11 mouse cellular contexts compared by ENCODE assay signal in the genomic region with DNA sequence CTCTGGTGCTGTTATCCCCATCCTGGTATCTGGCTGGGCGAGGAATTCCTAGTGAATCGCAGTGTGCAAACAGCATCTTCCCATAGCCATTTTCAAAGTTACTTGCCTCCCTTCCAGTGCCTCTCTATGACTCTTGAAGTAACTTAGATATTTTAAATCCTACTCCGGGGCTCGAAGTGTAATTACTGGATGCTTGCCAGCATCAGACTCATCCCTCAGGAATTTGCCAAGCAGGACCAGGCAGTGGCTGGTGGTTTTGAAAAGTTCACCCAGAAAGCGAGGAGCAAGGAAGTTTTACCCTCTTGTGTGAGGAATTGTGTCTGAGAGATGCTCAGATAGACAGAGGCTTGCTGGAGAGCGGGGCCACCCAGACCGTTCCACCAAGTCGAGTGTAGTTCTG. TPM values are rescaled to one million over a fixed set of nuclear protein-coding genes. Genes with fewer than 3 reads are reported as not detected.
A peak's percentile ranks its signal among the peaks of the same experiment; 100 is the strongest.
DNase-seq lines count a peak whose midpoint lies in the region.
"Had no signal": no experiment of that assay in that cellular context is flagged by ENCODE, and none has a peak within 500 bp of the region (broad histone marks: within the 10 kb centered on the region; RNA-seq: fewer than 3 reads in every experiment).

No protein-coding gene starts in this region.

- peak; percentile 5 for DNase-seq in gastrocnemius, postnatal 14 days
- DNase-seq in gastrocnemius, adult 18-20 months (ENCODE audit: low spot score), result no peak
- DNase-seq in retina, postnatal 1 day, result peak; percentile 57
- no peak for DNase-seq in retina, embryonic 14.5 days (ENCODE audit: low spot score)
- DNase-seq in lung, adult 18-20 months, result peak; percentile 72 to 73
- DNase-seq in yolk sac, embryonic 10.5 days (ENCODE audit: low spot score), result peak; percentile 29
- no peak for DNase-seq in left cerebral cortex, postnatal 25 days (ENCODE audit: low spot score in 2 of 2)
- DNase-seq in spleen, postnatal 14 days (ENCODE audit: low spot score in 2 of 2), result no peak
- DNase-seq: cerebellum, adult 8-10 months; thymus, adult 2 months had no signal

- intact Hi-C loops in gastrocnemius, postnatal 14 days (cut with DNase I; ENCODE audit: low total_unique reads), result loop anchor here (10.0 kb wide), 1 partner anchor 63 kb away; no protein-coding TSS in a partner anchor
- intact Hi-C loops in left cerebral cortex, postnatal 25 days (cut with DNase I), result no loop called here

RNA-seq across cellular contexts. Expression of a gene that starts 51.3 kb away (rescaled TPM):
- total RNA-seq in gastrocnemius, postnatal 14 days (2021), result 1 to 10 TPM; 5.1 to 6.9 TPM
- 1 to 10 TPM; 2.5 to 3.7 TPM for total RNA-seq in gastrocnemius, adult 18-20 months (2021)
- 10 to 100 TPM; 19.5 to 20.6 TPM for total RNA-seq in left cerebral cortex, postnatal 25 days (2021)
- total RNA-seq: CH12.LX had no signal

Comparison
In these comparisons a context has a peak if more than half of its experiments do, and no peak if none do; other contexts are left out.
1. DNase-seq: peak in gastrocnemius, postnatal 14 days (single experiment), retina, postnatal 1 day (single experiment), lung, adult 18-20 months (2 of 2) and yolk sac, embryonic 10.5 days (single experiment); none in gastrocnemius, adult 18-20 months (single experiment), retina, embryonic 14.5 days (single experiment), left cerebral cortex, postnatal 25 days (0 of 2) and spleen, postnatal 14 days (0 of 2).